Mouse (Mus musculus): ENCODE data around the gene Cwc27. TPM values are rescaled to one million over a fixed set of nuclear protein-coding genes. Genes with fewer than 3 reads are reported as not detected.

Gene Cwc27
- polyA plus RNA-seq, 1 experiment from 2014 or later = 26.2 TPM

DNA sequence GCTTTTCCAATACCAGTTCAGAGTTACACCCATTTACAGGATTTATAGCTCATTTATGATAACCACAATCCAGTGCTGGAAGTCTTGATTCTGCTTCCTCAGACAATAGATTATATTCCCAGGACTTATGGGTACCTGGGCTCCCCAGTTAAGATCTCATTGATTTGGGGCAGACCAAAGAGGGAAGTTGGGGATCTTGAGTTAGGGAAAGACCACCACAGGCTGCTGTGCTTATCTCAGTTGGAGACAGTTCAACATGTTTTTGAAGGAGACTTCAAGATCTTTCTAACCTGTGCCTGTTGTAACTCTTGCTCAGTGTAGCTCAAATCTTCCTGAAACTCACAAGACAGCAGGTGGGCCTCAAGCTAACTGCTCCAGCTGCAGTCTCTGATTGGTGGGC, 4.2 kb upstream of the Cwc27 start:
- H3K9me3 ChIP-seq = no peaks in the 10 kb centered on the region

DNA sequence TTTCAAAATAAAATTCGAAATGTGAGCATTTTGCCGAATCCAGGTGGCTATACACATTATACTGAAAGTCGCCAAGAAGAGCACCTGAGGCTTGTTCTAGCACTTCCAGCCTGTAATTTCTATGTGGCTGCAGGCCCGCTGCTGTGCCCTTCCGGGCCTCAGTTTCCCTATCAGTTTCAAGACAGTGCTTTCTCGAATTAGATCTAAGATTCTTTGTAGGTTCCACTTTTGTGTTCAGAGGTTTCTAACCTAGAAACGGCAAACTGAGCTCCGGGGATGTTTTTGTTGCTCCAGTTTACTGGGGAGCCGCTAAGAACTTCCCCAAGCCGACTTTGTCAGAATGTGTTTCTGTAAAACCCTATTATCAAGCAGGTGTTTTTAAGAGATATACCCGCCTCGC, 754 bp upstream of the Cwc27 start:
- WGBS = 47% methylated on average over 12 of the region's 12 CpGs
- ATAC-seq (ENCODE audit: borderline replicate concordance, extremely low read depth, low FRiP score, low TSS enrichment) = no peak
- Histone ChIP-seq H3K9ac (peak overlapping the region; percentile 81), H3K9me3 (no peaks in the 10 kb centered on the region), H3K4me1 (peaks cover 21% of the 10 kb centered on the region), H3K27ac (no peak overlapping the region), H3K36me3 (no peaks in the 10 kb centered on the region), H3K27me3 (no peaks in the 10 kb centered on the region), H3K4me2 (peak overlapping the region; percentile 62), H3K4me3 (peak overlapping the region; percentile 71)

More for the DNA sequence above, 4.2 kb upstream of the Cwc27 start:
- H3K36me3 ChIP-seq = no peaks in the 10 kb centered on the region
- no peak overlapping the region for H3K27ac ChIP-seq
- ATAC-seq (ENCODE audit: borderline replicate concordance, extremely low read depth, low FRiP score, low TSS enrichment) = no peak
- no peaks in the 10 kb centered on the region for H3K27me3 ChIP-seq
- no peak overlapping the region for H3K4me3 ChIP-seq
- peaks cover 11% of the 10 kb centered on the region for H3K4me1 ChIP-seq
- H3K4me2 ChIP-seq = no peak overlapping the region
- H3K9ac ChIP-seq = no peak overlapping the region

DNA sequence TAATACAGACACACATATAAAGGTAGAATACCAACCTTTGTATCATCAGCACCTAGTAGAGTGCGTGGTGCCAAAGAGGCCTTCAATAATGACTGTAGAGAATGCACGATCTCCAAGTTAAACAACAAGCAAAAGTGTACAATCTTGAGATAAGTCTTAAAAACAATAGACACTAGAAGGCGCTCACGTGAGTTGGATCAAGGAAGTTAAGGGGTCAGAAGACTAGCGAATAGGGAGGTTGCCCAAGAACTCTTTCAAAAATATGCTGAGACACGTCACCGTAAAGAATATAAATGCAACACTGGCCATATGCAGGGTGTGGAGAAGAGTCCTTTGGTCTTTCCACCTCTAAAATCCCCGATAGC, 690 bp downstream of the Cwc27 start:
- Histone ChIP-seq H3K9me3 (no peaks in the 10 kb centered on the region), H3K4me3 (peak overlapping the region; percentile 71), H3K27ac (peak overlapping the region; percentile 79; the same call in 1 of the 2 replicates), H3K4me1 (peaks cover 18% of the 10 kb centered on the region), H3K27me3 (no peaks in the 10 kb centered on the region), H3K36me3 (no peaks in the 10 kb centered on the region), H3K9ac (peak overlapping the region; percentile 81), H3K4me2 (peak overlapping the region; percentile 62)
- ATAC-seq (ENCODE audit: borderline replicate concordance, extremely low read depth, low FRiP score, low TSS enrichment) = peak; percentile 8; the same call in 1 of the 2 replicates
- 3% methylated on average over 8 of the region's 8 CpGs for WGBS

DNA sequence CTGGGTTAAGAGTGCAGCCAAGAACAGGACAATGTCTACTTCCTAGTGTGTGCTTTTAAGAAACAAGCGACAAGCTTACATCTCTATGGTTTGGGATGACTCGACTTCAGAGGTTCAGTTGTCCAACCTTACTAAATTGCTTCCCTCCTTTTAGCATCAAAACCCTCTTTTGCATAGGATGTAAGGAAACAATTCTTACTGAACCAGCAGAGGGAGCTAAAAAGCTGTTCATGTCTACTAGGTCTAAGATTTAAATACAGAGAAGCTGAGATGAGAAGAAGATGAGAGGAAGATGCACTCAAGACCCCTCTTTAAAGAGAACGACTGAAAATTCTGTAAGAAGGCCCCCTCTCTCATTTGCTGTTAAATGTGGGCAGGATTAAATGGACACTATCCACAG, 11.3 kb downstream of the Cwc27 start:
- 51% methylated on average over 3 of the region's 3 CpGs for WGBS

DNA sequence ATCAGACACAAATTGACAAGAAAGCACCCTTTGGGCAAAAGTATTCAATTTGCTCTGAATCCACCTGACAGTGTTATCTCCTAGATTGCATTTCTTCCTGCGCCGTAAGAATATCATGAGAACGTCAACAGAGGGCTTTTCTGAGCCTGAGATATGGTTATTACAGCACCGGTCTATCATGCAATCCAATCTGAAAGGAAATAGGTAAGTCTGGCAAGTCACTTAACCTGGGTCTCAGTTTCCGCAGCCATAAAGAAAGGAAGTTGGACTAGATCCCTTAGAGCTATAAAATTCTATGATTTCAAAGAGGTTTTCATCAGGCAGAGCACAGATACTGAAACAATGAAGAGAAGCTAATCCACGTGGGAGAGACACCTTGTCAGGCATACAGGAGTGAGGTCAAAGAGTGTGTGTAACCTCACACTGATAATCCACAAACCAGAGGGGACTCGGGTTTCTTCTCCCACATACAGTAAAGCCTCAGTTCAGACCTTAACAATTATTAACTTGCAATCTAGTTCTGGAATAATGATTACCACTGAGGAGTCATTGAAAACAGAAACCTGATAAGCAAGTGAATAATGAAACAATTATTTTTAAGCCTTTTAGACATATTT, 17.3 kb downstream of the Cwc27 start:
- Histone ChIP-seq H3K27ac (no peak overlapping the region), H3K4me1 (no peaks in the 10 kb centered on the region), H3K9ac (no peak overlapping the region), H3K9me3 (no peaks in the 10 kb centered on the region), H3K36me3 (peaks cover 23% of the 10 kb centered on the region), H3K4me2 (no peak overlapping the region), H3K4me3 (no peak overlapping the region), H3K27me3 (no peaks in the 10 kb centered on the region)
- WGBS = 75% methylated on average over 7 of the region's 7 CpGs
- ATAC-seq (ENCODE audit: borderline replicate concordance, extremely low read depth, low FRiP score, low TSS enrichment) = no peak

More for the DNA sequence above, 11.3 kb downstream of the Cwc27 start:
- no peak for ATAC-seq (ENCODE audit: borderline replicate concordance, extremely low read depth, low FRiP score, low TSS enrichment)
- H3K27me3 ChIP-seq = no peaks in the 10 kb centered on the region
- no peaks in the 10 kb centered on the region for H3K4me1 ChIP-seq
- no peak overlapping the region for H3K4me2 ChIP-seq
- no peak overlapping the region for H3K4me3 ChIP-seq
- no peak overlapping the region for H3K9ac ChIP-seq
- peaks cover 29% of the 10 kb centered on the region for H3K36me3 ChIP-seq
- no peak overlapping the region for H3K27ac ChIP-seq
- no peaks in the 10 kb centered on the region for H3K9me3 ChIP-seq

DNA sequence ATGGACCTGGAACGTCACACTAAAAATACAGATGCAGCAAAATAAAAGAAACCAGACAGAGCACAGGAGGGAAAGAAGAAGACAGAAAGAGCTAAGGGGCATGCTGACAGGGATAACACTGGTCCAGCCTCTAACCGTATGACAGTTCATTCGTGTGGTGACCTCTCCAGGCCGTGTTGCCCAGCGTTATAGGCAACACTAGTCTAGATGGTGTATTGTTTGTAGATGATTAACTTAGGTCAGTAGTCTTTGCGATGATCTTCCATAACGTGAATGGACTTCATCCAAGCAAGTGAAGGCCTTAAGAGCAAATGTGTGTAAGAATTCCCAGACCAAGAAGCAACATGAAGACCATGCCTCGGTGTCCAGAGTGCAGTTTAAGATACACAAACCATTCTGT, 17.9 kb downstream of the Cwc27 start:
- 91% methylated on average over 8 of the region's 8 CpGs for WGBS
- H3K36me3 ChIP-seq = peaks cover 22% of the 10 kb centered on the region
- ATAC-seq (ENCODE audit: borderline replicate concordance, extremely low read depth, low FRiP score, low TSS enrichment) = no peak

DNA sequence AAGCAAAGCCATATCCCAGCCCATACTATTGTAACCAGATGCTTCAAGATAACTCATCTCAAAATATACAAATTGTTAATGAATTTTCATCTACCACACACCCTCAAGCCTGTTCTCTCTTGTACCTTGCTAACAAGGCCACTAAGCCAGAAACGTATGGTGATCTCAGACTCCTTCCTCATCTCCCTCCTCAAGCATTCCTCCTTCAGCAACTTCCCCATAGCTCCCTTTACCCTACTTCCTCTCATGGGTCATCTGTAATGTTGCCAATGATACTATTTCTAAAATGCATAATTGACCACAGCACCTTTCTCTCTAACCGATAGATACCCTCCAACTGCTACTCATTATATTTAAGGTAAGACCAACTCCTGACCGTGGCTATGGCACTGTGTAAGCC, 22.5 kb downstream of the Cwc27 start:
- H3K36me3 ChIP-seq = peaks cover 12% of the 10 kb centered on the region
- no peak overlapping the region for H3K9ac ChIP-seq
- H3K27ac ChIP-seq = no peak overlapping the region
- no peaks in the 10 kb centered on the region for H3K9me3 ChIP-seq
- no peak overlapping the region for H3K4me3 ChIP-seq
- WGBS = 81% methylated on average over 3 of the region's 3 CpGs
- H3K4me1 ChIP-seq = no peaks in the 10 kb centered on the region
- ATAC-seq (ENCODE audit: borderline replicate concordance, extremely low read depth, low FRiP score, low TSS enrichment) = no peak
- H3K4me2 ChIP-seq = no peak overlapping the region
- H3K27me3 ChIP-seq = no peaks in the 10 kb centered on the region

More for the DNA sequence above, 17.9 kb downstream of the Cwc27 start:
- Histone ChIP-seq H3K9ac (no peak overlapping the region), H3K4me2 (no peak overlapping the region), H3K27ac (no peak overlapping the region), H3K27me3 (no peaks in the 10 kb centered on the region), H3K4me3 (no peak overlapping the region), H3K9me3 (no peaks in the 10 kb centered on the region), H3K4me1 (no peaks in the 10 kb centered on the region)

DNA sequence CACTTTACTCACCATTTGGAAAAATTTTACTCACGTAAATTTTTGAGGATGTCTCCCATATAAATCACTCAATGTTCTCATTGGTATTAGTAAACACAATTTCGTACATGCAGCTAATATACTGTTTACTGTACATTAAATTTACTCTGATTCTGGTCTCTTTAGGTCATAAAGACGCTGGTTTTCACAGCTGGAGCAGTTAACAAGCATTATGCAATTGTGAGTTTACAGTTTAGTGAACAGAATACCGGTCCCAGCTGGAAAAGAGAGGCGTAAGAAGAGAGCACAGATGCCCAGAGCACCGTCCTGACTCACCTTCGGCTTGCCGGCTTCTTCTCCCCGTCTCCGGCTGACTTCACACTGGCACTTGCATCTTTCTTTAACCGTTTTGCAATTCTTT, 24.8 kb downstream of the Cwc27 start, which contains the start of gene Srek1ip1:
Gene Srek1ip1, plus strand, starts transcription at position 301 of the 400 bp plus-strand sequence.
- no peak within 1 kb of the TSS for H3K4me2 ChIP-seq
- H3K9me3 ChIP-seq = no peaks in the 10 kb centered on the region
- H3K36me3 ChIP-seq = peaks cover 8% of the 10 kb centered on the region
- 86% methylated on average over 11 of the region's 11 CpGs for WGBS
- H3K27ac ChIP-seq = no peak within 1 kb of the TSS
- no peak for ATAC-seq (ENCODE audit: borderline replicate concordance, extremely low read depth, low FRiP score, low TSS enrichment)
- no peaks in the 10 kb centered on the region for H3K27me3 ChIP-seq
- H3K9ac ChIP-seq = no peak within 1 kb of the TSS
- no peak within 1 kb of the TSS for H3K4me3 ChIP-seq
- H3K4me1 ChIP-seq = no peaks in the 10 kb centered on the region

DNA sequence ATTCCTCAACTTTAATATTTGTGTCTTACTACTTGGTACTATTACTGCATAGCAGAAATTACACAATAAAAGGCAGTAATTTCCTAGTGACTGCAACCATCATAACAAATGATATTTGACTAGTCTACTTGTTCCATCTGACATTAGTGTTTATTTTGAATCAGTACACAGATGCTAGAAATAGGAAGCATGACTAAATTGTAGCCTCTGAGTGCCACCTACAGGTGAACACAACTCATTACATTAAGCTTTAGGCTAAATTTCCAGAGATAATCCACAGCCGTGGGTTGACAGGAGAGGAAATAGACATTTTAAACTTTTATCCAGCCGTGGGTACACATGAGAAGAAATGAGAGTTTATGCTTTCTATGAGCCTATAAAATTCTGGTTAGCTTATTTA, 27.3 kb downstream of the Cwc27 start:
- Histone ChIP-seq H3K4me1 (no peaks in the 10 kb centered on the region), H3K36me3 (peaks cover 5% of the 10 kb centered on the region), H3K9ac (no peak overlapping the region), H3K4me3 (no peak overlapping the region), H3K9me3 (no peaks in the 10 kb centered on the region), H3K27me3 (no peaks in the 10 kb centered on the region), H3K27ac (no peak overlapping the region), H3K4me2 (no peak overlapping the region)
- no peak for ATAC-seq (ENCODE audit: borderline replicate concordance, extremely low read depth, low FRiP score, low TSS enrichment)
- 9% methylated on average over 2 of the region's 2 CpGs for WGBS

DNA sequence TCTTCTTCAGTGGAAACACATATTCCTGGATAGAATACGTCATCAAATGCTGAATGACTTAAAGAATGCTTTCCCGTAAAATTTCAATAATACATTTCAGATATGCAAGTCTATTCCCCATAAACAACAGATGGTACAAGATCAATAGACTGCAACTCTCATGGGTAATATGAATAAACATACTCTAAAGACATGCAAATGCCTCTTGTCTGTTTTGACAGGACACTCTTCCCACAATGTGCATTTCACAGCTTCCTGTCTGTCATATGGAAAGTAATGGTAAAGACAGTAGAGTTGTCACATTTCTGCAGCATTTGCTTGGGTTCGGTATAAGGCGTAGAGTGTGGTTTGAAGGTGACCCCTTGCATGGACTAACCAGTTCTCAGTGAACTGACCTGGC, 29.7 kb downstream of the Cwc27 start:
- no peak overlapping the region for H3K4me3 ChIP-seq
- no peak overlapping the region for H3K4me2 ChIP-seq
- ATAC-seq (ENCODE audit: borderline replicate concordance, extremely low read depth, low FRiP score, low TSS enrichment) = no peak
- no peak overlapping the region for H3K9ac ChIP-seq
- H3K27ac ChIP-seq = no peak overlapping the region
- 93% methylated on average over 4 of the region's 4 CpGs for WGBS
- H3K27me3 ChIP-seq = no peaks in the 10 kb centered on the region
- no peaks in the 10 kb centered on the region for H3K4me1 ChIP-seq
- no peaks in the 10 kb centered on the region for H3K9me3 ChIP-seq
- H3K36me3 ChIP-seq = peaks cover 23% of the 10 kb centered on the region

DNA sequence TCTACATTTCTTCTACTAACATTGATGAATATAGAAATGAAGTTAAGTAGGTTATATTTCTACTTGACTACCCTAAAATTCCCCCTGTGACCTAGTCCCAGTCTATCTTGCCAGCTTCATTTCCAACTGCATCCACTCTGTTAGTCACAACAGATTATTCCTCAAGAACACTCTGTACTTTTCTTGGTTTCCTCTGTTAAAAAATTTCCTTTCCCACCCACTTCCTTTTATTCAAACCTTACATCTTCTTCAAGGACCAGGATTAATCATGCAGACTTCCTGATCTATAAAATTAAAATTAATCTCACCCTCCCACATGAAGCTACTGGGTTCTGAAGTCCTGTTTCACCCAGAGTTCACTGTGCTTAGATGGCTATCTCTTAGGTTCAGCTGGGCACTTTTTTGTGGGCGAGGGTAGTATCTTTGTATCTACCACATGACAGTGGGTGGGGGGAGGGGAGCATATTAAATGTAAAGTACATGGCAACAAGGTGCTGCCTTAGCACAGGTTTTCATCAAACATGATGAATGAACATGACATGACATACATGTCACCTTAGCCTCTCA, 37.8 kb downstream of the Cwc27 start:
- H3K4me2 ChIP-seq = no peak overlapping the region
- no peak for ATAC-seq (ENCODE audit: borderline replicate concordance, extremely low read depth, low FRiP score, low TSS enrichment)
- H3K9ac ChIP-seq = no peak overlapping the region
- peaks cover 18% of the 10 kb centered on the region for H3K36me3 ChIP-seq
- no peaks in the 10 kb centered on the region for H3K27me3 ChIP-seq
- no peak overlapping the region for H3K27ac ChIP-seq
- no peaks in the 10 kb centered on the region for H3K4me1 ChIP-seq
- WGBS = 62% methylated on average over 1 of the region's 1 CpGs
- H3K4me3 ChIP-seq = no peak overlapping the region
- no peaks in the 10 kb centered on the region for H3K9me3 ChIP-seq

DNA sequence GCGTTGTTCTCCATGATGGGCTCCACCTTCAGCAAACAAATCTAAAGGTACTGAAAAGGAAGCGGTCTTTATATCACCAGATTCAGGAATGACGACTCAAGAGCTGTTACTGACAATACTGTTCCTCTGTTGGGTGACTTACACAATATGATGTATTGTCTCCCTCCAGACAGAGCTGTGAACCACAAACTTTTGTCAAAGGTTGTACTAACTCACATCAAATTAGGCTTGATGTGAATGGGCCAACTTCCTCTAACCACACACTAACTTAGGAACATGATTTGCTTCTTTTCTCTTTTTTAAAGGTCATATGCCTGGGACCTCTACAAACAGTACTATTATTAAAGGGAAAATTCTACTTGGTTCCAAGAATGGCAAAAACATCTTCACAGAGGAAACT, 53.7 kb downstream of the Cwc27 start:
- no peak for ATAC-seq (ENCODE audit: borderline replicate concordance, extremely low read depth, low FRiP score, low TSS enrichment)
- Histone ChIP-seq H3K27ac (0 out of 2 replicates have a peak overlapping the region, but pooled peaks have one; percentile 6), H3K36me3 (no peaks in the 10 kb centered on the region), H3K4me1 (no peaks in the 10 kb centered on the region), H3K9me3 (no peaks in the 10 kb centered on the region), H3K4me3 (no peak overlapping the region), H3K9ac (no peak overlapping the region), H3K4me2 (no peak overlapping the region), H3K27me3 (no peaks in the 10 kb centered on the region)
- WGBS = 50% methylated on average over 3 of the region's 3 CpGs
